Mouse (Mus musculus) 416B (cell line): Measurements from ENCODE around the gene Mcoln2.
"Not testable (repeated sequence)": the region's sequence is repeated elsewhere in the genome, so short reads cannot be mapped to it uniquely, and the experiment has no call there.

ENCODE experiments used
- DNase-seq: peaks from one replicate; pipeline ENCODE4 v3.0.0; 2011; ENCODE audit warnings: low read depth

Gene Mcoln2

DNA sequence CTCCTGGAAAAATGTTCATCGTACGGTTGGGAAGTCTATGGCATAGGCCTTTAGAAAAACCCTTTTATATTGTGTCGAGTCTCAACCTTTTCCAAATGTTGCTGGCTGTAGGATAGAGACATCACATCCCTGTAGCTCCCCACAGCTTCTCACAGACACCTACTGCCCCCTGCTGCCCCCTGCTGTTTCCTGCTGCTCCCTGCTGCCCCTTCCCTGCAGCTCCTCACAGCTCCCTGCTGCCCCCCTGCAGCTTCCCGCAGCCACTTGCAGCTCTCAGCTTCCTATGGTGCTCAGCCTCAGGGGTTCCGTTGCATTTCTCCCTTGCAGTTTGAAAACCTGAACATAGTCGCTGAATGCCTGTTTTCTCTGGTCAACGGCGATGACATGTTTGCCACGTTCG is 40.3 kb downstream of the Mcoln2 start:
- DNase-seq, result no peak

DNA sequence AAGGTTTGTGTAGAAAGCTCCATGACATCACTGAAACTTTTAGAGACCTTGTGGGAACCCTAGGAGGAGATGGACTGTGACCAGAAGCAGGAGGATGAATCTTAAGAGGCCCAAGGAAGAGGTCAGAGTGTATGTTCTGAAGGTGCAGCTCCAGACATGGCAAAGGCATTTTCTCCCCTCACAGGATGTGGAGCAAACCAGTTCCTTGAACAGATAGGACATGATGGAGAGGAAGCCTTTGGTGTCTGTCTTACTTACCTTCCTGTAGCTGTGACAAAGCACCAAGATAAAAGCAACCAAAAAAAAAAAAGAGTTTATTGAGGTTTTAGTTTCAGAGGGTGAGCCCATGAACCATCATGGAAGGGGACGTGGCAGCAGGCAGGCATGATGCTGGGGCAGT is 42.9 kb downstream of the Mcoln2 start:
- no peak for DNase-seq

DNA sequence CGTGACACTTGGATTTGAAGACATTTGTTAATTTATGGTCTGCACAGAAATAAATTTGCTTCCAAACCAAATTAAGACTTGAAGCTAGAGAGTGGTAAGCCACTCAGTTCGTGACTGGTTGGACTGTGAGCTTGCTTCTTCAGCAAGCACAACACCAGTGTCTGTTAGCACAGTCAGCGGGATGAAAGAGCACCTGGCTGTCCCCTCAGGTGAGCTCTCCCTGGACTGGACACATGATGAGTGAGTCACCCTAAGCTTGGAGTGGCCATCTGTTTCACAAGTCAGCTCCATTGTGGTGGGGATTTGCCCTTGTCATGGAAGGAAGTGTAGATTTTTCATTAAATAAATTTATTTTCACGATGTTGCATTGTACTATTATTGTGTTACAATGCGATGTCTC is 45.5 kb downstream of the Mcoln2 start:
- DNase-seq, result no peak

DNA sequence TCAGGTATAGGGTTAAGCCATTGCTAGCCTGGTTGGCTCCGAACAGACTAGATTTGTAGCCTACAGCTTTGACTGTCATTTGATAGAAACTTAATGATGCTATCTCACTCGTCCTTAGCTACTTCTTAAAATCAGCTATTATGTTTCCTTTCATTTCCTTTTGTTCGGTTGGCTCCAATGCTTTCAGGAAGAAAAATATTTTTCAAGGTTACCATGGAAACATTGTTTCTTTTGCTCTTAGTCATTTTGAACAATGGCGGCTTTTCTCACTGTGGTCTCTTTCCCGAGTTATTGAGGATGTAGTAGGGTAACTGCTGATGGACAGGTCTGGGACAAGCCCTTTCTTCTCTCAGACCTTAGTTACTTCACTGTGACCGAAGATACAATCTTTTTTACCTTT is 46.7 kb downstream of the Mcoln2 start:
- DNase-seq, result no peak

DNA sequence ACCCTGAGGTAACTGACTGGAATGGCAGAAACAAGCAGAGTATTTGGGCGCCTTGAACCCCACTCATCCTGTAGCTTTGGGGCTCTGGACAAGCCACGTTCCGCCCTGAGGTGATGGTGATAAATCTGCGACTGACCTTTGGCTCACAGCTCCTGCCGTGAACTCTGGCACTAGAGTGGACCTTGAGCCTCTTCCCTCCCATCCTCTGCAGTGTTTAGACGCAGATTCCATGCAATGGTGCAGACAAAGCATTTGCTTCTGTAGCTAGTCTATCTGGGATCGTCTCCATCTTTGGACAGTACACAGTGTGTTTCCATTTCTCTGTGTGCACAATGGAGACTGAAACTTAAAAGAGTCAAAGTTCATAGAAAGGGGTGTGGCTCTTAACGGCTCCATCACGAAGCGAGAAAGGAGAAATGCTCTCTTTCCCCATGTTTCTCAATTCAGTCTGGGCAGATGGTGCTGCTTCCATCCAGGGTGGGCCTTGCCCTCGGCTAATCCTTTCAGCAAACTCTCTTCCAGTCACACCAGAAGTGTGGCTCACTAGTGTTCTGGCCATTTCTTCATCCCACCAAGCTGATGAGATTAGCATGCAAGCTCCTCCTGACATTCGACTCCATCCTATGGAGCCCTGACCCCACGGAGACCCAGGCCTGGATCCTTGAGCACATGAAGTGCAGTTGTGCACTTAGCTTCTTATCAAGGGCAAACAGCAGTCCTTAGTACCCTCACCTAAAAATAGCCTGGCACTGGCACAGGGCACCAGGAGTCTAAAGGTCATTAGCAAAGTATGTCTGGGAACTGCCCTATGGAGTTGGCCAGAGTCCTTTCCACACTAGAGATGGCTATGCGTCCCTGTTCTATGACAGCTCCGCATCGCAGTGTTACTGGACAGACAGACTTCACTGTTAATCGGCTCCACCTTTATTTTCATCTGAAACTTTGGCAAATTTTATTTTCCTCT is 47.4 kb downstream of the Mcoln2 start:
- no peak for DNase-seq

DNA sequence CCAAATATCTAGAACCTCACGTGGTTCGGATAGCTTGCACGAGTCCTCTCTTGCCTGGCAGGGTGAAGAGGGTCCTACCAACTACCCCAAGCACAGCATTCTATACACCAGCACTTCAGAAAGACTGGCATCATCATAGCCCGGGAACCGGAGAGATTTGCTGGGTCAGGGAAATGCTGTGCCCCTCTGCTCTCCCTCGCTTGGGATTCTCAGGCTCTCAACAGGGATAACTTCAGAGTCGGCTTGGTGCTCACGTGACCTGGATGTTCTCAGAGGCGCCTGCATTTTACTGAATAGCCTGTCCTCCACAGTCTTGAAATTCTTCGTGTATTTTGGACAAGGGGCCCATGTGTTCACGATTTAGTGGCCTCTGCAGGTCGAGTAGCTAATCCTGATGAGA is 48.2 kb downstream of the Mcoln2 start:
- DNase-seq, result no peak

DNA sequence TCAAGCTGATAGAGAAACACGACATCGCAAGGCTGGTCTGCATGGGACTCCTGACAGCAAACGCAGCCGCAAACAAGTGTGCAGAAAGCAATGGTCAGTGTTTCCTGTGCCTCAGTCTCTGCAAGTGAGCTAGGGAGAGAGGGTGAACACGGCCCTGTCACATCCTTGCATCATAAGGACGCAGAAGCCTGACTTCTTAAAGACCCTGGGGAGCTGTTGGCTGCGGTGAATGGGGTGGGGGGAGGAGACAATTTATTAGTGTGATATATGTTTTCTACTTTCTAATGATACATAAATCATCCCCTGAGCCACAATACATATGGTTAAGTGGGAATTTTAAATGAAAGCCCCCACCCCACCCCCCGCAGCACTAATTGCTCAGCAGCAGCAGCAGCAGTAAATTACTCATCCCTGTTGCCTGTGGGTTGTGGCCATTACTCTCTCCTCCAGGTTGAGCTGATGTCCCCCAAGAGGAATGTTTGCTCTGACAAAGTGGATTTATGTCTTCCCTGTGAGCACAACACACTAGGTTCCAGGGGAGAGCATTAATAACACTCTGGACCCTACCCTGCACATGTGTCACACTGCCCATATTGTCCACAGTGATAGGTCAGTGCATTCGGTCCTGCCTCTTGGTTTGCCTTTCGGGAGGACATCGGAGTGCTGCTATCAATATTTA is 49.3 kb downstream of the Mcoln2 start:
- no peak for DNase-seq

DNA sequence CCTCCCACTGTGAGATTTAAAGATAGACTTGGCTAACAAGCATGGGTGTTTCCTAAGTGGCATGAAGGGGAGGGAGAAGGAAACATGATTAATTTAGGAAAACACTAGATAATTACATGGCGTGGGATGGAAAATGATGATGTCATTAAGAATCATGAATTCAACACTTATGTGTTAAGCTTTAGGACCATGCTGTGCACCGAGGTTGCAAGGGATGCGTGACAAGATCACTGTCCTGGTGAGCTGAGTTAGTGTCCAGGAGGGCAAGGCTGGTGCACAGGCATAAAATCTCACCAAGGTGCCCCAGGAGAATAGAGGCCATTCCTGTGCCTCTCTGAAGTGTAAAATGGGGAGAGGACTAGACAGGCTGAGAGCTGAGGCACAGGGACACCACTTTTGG is 49.9 kb downstream of the Mcoln2 start:
- no peak for DNase-seq

DNA sequence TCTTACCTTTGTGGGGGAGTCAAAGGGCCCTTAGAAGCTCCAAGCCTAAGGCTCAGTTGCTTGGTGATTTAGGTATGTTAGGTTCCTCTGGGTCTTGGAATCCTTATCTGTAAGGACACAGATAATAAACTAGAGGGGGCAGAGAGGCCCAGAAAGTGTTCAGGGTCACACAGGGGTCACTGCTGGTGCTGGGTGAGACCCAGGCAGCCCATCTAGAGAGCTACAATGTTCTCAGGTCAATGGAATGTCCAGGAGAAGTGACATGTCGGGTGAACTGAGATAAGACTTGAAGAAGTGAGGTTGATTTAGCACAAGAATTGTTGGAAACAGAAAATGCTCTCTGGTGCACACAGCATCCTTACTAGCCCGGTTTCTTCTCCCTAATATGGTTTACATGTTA is 54.7 kb downstream of the Mcoln2 start:
- DNase-seq, result no peak

DNA sequence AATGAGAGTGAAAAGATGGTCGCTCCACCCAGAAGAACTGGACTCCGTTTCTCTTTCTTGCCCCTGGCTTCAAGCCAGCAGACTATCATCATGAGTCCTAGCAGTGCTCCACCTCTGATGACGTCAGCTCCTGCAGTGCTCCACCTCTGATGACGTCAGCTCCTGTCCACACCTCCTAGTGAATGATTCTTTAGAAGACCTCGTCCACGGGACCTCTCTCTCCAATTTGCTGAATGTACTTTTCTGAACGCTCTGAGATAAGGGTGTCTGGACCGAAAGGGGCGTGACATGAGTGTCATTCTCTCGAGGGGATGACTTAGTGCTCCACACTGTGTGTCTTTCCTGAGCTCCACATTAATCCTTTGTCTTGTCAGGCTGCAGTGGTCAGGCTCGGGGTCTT is 55.7 kb downstream of the Mcoln2 start:
- no peak for DNase-seq

DNA sequence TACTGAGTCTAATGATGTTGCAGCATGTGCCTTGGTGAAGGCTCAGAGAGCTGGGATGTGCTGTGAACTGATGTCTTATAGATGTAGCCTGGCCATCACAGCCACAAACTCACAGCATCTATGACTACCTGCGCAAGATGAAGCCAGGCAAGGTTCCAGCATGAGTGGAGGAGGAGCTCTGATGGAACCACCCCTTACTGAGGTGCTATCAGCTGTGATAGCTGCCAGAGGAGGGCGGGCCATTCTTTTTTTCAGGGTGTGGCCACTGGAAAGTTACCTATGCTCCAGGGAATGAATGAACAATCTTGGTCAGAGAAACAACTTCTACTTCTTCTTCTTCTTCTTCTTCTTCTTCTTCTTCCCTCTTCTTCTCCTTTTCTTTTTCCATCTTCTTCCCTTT is 57.0 kb downstream of the Mcoln2 start:
- DNase-seq, result no peak

DNA sequence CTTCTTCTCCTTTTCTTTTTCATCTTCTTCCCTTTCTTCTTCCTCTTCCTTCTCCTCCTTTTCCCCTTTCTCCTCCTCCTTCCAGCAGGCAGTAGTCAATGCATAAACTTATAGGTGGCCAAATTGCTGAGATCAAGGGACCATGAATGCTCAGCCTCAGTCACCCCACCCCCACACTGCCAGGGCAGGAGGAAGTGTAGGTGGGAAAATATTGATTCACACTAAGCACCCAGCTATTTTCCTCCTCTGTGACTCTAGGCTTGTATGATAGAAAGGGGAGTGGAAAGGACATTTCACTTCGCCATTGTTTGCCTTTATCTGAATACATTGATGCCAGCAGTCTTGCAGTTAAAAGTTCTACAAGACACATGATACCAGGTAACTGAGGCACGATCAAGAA is 57.8 kb downstream of the Mcoln2 start:
- no peak for DNase-seq

DNA sequence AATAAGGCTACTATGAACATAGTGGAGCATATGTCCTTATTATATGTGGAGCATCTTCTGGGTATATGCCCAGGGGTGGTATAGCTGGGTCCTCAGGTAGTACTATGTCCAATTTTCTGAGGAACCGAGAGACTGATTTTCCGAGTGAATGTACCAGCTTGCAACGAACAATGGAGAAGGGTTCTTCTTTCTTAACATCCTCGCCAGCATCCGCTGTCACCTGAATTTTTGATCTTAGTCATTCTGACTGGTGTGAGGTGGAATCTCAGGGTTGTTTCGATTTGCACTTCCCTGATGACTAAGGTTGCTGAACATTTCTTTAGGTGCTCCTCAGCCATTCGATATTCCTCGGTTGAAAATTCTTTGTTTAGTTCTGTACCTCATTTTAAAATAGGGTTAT is 60.1 kb downstream of the Mcoln2 start:
- DNase-seq, result not testable (repeated sequence)

DNA sequence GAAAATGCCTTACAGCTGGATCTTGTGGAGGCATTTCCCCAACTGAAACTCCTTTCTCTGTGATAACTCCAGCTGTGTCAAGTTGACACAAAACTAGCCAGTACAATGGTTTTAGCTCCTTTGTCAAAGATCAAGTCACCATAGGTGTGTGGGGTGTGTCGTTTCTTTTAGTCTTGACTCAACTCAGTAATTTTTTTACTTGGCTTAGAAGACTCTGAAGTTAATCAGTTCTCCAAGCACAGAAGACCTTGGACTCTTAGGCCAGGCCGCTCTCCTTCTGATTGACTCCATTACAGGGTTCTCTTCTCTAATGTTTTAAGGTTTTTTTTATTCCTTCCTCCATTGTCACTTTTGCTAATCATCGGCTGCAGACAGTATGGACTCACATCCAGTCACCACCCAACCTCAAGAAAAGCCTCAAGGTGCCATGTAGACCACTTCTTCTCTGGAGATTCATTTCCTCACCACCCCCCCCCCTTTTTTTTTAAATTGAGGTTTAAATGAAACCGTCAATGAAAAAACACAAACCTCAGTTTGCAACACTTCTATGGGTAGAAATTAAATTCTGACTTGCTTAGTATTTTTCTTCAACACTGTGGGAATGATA is 61.6 kb downstream of the Mcoln2 start:
- DNase-seq, result no peak

DNA sequence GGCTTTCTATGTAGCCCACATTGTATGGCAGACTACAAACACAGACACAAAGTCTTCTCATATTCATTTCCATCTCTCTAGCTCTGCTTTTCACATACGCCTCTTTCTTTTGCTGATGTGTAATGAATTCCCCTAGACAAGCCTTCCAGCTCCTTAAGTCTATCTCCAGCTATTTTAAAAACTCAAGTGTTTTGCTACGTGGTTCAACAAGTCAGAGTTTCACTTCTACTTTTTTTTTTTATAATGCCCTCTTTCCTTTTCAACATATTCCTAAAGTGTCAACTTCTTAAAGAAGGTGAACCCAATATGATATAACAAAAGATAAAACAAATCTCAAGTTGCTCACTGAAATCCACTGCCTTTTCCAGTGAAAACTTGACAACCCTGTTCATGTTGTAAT is 62.3 kb downstream of the Mcoln2 start:
- no peak for DNase-seq

DNA sequence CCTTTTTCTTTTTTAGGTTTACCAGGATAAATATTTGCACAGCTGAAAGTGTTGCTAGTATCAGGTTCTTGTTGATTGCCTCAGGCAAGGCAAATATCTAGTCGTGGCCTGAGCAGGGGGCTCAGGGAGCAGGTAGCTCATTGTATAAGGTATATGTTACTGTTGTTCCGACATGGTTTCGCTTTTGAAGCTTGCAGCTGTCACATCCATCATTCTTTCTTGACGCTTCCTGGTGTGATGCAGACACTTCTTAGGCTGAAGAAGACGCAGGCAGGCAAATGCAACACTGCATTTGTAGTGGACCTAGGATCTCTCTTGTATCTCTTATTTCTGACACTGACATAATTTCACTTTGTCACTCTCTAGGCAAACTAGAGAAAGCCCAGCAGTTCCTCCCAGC is 63.7 kb downstream of the Mcoln2 start:
- DNase-seq, result no peak

DNA sequence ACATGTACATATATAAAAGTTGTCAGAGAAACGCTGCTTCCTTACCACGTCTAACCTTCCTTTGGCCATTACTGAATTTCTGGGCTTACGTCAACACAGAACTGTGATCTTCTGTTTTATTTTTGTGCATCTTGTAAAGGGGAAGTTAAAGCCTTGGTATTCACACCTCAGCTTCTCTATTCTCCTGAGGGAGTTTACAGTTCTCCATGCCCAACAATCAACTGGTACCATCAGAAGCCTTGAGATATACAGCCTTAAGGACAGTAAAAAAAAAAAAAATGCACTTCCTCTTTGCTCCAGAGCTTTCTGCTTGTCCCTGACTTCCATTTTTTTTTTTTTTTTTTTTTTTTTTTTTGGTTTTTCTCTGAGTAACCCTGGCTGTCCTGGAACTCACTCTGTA is 66.9 kb downstream of the Mcoln2 start:
- no peak for DNase-seq

DNA sequence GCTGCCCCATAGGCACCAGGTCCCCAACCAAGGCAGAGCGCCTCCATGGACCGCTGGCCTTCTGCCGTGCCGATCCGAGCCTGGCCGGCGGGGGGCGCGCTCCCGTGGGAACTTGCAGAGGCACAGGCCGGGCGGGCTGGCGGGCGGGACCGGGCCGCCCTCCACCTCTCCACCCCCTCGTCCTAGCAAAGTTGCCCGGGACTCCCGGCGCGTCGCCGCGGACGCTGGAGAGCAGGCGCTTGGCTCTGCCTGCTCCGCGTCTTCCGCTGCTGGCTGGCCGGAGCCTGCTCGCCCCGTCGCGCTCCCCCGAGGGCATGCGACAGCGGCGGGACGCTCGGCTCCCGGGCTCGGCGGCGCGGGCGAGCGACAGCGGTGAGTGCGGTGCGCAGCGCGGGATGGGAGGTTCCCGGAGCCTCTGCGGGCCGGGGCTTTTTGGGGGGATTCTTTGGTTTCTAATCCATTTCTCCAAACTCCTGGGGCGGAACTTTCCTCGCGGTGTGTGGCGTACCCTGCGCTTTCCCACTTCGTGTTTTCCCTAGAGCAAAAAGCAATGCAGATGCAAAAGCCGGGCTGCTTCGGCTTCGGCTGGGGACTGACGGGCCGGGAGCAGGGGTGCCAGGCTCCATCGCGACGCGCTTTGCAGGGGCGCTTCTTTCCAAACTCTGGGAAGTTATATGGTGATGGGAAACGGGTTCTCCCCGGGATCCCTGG is 71.3 kb downstream of the Mcoln2 start, which contains the start of gene Lpar3:
TSS of gene Lpar3 (plus strand) at position 188 of the 711 bp plus-strand sequence.
- DNase-seq, result no peak

DNA sequence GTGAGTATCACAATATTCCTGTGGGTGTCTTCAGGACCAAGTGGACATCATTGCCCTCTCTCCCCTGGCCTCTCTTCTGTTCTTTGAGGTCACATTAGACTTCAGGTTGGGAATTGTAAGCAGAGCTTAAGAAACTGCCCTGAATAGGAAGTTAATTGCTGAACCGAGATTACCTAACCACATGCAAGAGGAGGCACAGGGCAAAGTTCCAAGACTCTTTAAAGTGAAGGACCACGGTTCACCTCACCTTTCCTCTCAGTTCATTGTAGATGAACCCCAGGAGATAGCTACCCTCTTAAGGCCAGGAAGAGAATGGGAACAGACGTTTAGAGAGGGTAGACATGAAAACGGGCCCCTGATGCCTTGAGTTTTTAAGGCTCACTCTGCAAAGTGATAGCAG is 74.6 kb downstream of the Mcoln2 start:
- DNase-seq, result no peak

DNA sequence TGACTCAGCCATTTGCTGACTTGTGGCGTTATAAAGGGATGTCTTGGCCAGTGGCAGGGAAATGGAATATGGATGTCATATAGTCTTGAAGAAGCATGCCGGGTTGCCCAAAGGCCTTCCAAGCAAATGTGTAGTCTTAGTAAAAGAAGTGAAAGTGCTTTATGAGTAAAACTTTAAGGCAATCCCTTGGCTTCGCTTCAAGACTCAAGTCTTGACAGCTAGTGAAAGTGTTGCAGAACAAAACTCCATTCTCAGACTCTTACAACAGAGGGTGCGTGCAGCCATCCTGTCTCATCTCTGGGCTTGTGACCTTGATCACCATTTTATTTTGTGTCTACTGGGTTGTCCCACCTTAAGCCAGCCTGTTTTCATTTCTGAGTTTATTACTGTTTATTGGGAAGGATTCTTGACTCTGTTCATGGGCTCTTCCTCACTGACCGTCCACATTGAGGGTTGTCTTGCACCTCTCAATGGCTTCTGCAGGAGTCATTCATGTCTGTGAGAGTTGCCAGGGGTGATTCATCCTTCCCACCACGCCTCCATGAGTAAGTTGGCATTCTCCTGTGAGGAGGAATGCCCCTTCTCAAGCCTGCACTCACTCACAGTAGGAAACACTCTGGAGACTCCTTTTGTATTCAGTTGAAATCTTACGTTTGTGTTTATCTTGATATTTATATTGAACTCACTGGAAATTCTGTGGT is 75.6 kb downstream of the Mcoln2 start:
- no peak for DNase-seq

DNA sequence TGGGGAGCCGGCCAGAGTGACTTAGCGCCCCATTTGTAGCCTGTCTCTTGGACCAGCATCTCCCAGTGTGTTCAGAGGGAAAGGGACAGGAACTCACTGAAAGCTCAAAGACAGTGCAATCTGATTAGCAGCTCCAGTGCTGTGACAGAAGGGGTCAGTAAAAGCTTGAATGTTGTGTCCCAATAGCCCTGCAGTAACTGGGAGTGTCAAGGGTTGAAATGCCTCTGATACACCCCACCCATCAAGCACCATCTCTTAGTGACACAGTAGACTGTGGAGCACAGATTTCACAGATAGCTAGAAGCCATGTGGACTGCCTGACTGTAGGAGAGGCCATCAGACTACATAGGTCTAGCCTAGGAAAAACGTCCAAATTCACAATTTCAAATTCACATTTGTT is 77.8 kb downstream of the Mcoln2 start:
- DNase-seq, result no peak
